Mouse (Mus musculus) thymus, postnatal 4 days (tissue): Measurements from ENCODE around the gene Pld4.

ENCODE experiments used
- DNase-seq: peaks from one replicate; pipeline ENCODE4 v3.0.0; 2021

The Pld4 gene

DNA sequence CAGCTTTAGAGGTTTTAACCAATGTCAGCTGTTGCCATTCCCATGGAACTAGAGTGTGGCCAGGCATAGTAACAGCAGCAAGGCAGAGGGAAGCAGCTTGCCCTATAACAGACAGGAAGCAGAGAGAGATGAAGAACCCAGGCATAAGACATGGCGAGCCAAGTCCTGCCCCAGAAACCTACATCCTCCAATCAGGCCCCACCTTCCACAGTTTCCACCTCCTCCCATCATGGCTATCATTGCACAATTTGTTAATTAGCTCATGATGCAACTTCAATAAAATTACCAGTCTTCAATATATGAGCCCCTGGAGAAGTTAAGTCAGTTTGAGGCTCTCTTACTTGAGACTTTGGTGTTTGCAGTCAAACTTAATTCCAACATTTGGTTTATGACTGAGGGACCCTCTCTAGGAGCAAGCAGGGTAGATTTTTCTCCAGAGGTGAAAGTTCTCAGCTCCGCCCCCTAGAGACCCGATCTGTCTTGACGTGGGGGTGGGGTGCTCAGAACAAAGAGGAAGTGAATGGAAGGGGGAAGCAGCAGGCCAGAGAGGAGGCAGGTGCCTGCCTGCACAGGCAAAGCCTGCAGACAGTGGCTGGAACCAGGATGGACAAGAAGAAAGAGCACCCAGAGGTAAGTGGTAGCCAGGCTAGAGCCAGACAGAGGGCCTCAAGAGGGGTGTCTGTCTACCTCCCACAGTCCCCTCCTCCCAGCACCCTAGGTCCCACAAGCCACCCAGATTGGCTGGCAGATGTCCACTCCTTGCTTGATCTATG lies at the start of gene Pld4:
Pld4 (plus strand) TSS at position 502 of the 773 bp plus-strand sequence.
- peak; percentile 60 for DNase-seq

- no peak for DNase-seq
Measured at GRCm38 (mm10) chr12:112713984-112714383, 46.5 kb upstream of the Pld4 start.

- peak; percentile 84 for DNase-seq
Measured at GRCm38 (mm10) chr12:112717140-112717539, 43.3 kb upstream of the Pld4 start.

- no peak for DNase-seq
Measured at GRCm38 (mm10) chr12:112718995-112719394, 41.5 kb upstream of the Pld4 start.

DNA sequence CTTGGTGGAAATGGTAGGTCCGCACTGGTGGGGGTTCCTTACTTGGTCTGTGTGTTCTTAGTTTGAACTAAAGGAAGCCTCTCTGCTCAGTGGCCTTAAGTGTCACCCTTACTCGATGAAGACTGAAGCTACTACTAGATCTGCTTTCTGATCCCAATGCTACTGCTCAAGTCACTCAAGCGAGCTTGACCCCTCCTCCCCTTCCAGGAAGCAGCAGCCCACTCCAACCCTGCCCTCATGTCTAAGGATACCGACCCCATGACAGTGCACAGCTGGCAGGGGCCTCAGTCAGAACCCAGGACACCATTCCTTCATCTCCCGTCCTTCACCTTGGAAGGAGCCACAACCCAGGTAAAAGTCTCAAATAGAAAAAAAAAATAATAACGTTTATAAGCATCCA lies 40.2 kb upstream of the Pld4 start, which contains the start of gene Cep170b:
Cep170b (plus strand) TSS at position 240 of the 400 bp plus-strand sequence.
- no peak for DNase-seq

GRCm38 (mm10) chr12:112720890-112721423 lies 39.5 kb upstream of the Pld4 start:
- no peak for DNase-seq

DNA sequence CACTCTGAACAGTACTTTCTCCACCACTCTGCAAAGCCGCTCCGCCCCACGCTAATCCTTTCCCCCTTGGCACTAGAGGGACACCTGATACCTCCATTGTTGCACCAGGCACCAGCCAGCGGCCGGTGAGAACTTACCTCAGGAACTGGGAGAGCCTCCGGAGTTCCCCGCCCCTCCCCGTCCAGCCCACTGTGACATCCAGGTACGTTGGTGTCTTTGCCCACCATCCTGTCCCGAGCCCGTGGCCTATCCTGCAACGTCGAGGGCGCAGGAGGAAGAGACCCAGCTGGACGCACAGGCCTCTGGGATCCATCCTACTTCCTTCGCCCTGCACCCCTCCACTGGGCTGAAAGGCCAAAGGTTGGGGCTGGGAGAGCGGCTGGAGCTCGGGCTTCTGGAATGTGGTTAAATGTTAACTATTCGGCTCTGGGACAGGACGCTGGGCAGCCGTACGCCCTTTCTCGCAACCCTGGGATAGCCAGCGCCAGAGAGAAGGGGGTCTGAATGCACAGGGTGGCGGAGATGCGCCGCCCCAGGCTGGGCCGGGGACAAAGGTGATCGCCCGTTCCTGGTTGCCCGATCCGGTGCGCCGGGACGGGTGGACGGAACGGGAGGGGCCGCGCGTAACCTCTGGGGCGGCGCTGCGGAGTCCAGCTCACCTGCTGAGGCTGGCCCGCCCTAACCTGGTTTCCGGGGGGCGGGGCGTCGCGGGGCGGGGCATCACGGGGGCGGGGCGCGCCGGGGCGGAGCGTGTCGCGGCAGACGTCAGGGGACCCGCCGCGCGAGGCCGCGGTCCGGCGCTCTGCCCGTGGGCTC lies 38.8 kb upstream of the Pld4 start:
- DNase-seq = peak; percentile 78

- DNase-seq = peak; percentile 54
Measured at GRCm38 (mm10) chr12:112722240-112723027, 38.0 kb upstream of the Pld4 start.

DNA sequence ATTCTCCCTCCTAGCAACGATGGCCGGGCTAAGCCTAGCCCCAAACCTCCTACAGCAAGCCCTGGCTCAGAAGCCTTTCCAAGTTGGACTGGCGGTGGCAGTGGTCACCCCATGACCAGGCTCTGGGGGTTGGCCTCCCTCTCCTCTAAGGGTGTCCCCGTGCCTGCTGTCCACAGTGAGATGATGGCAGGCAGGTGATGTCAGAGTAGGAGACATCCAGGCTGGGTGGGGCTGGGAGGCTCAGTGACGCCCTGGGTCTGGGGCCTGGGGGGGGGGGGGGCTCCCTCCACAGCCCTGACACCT lies 37.5 kb upstream of the Pld4 start:
- no peak for DNase-seq

GRCm38 (mm10) chr12:112723445-112723844 lies 37.0 kb upstream of the Pld4 start:
- DNase-seq = no peak

- peak; percentile 88 for DNase-seq
Measured at GRCm38 (mm10) chr12:112724077-112724805, 36.2 kb upstream of the Pld4 start.

DNA sequence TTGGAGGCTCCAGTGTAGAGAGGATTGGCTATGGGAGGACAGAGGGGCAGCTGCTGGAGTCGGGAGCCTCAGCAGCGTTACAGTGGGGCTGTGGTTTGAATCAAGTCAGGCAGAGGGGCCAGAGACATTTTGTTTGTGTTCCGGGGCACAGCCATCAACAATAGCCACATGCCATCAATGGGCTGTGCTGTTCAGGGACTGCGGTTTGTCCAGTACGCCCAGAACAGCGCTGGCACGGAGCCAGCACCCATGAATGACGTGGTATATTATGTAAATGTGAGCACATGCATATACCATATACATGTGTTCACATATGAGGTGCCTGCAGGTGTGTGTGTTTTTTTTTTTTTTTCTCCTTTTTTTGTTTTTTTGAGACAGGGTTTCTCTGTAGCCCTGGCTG lies 32.7 kb upstream of the Pld4 start:
- DNase-seq = no peak

DNA sequence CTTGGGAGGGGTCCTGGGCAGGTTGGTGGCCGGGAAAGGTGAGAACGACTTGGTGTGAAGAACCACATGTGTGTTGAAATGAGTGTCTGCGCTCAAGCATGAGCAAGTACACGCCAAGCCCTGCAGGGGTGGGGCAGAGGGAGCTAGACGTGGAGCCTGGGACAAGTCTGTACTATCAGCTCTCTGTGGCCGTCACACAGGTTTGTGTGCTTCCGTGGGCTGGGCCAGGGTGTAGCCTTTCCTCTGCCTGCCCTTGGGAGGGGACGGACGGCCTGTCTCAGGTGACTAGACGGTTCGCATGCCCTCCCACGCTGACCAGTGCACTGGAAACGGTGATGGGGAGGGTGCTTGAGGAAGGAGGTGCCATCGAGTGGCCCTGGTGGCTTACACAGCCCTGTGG lies 29.6 kb upstream of the Pld4 start:
- no peak for DNase-seq

- no peak for DNase-seq
Measured at GRCm38 (mm10) chr12:112732591-112732990, 27.9 kb upstream of the Pld4 start.

- DNase-seq = no peak
Measured at GRCm38 (mm10) chr12:112734108-112734820, 26.2 kb upstream of the Pld4 start.

DNA sequence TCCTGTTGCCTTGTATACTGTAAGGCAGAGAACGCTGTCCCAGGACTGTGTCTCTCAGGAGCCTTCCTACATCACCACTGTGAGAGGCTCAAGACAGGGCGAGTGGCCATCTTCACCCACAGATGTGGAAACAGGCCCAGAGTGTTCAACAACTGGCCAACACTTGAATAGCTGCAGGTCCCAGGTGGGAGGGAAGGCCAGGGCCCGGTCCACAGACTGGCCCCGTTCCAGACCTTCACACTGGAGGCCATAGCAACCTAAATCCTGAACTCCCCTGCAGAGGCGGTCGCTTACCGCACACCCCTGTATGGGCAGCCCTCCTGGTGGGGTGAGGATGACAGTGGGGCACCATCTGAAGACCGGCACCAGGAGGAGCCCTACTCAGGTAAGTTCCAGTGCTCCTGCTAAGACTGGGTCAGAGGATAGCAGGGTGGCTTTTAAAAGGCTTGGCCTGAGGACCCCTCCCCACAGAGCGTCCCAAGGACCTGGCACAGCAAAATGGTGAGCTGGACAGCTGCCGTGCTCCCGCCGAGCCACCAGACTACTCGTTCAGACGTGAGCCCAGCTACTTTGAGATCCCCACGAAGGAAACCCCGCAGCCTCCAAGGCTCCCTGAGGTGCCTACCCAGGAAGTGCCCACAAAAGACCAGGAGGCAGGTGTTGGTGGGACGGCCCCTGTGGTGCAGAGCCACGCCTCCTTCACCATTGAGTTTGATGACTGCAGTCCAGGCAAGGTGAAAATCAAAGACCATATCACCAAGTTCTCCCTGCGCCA lies 25.4 kb upstream of the Pld4 start:
- no peak for DNase-seq

- no peak for DNase-seq
Measured at GRCm38 (mm10) chr12:112735896-112736635, 24.4 kb upstream of the Pld4 start.

- no peak for DNase-seq
Measured at GRCm38 (mm10) chr12:112736636-112736925, 23.9 kb upstream of the Pld4 start.

DNA sequence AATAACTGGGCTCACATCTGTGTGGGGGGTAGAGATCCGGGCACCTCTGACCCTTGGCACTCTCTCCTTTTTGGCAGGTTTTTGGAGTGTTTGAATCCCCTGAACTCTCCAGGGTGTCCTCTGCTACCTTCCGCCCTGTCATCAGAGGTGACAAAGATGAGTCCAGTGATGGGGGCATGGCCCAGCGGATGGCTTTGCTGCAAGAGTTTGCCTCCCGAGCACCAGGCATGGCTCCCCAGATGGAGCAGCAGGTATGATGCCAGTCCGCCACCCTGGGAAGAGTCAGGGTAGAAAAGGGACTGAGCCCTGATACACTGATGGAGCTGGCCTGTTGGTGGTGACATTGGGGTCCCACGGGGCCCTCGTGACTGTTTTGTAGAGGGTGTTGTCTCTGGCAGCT lies 23.4 kb upstream of the Pld4 start:
- no peak for DNase-seq

DNA sequence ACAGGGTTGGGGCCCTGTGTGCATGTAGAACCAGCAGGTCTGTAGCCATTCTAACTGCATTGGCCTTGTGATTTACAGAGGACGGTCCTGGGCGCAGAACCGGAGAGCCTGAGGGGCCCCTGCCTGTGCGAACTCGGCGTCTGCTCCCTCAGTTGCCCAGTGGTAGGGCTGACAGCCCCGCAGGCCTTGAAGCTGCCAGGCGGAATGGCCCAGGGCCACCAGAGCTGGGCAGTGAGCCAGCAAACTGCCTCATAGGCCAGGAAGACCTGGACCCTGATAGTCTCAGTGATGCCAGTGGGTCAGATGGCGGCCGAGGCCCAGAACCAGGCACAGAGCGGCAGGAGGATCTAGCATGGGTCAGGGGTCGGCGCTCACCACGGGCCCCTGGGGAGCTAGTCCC lies 22.7 kb upstream of the Pld4 start:
- DNase-seq = no peak
